ENCODE assay signal across 8 mouse cellular contexts in the genomic region with DNA sequence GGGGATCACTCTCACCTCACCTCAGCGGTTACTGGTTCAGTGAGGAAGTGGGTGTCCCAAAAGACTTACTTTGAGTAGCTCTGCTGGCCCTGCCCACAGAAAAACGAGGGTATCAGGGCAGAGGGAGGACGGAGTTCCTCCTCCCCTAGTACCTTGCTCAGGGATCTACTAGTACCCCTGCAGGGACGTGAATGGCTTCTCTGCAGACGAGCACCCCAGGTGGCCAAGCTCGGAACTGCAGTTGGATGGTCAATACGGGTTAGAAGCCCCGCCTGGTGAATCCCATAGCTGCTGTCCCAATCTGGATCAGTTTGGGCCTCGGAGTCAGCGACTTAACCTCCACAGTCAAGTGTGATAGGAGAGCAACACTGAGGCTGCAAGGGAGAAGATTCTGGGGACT. TPM values are rescaled to one million over a fixed set of nuclear protein-coding genes. Genes with fewer than 3 reads are reported as not detected.
DNase-seq lines count a peak whose midpoint lies in the region; ATAC-seq lines count a peak whose summit lies in the region.

No protein-coding gene starts in this region.

- 8% methylated on average over 10 of the region's 10 CpGs for WGBS in hindbrain, embryonic 13.5 days

- no peak overlapping the region for H3K27ac ChIP-seq in hindbrain, embryonic 13.5 days

- peaks cover 5% of the 10 kb centered on the region for H3K4me1 ChIP-seq in hindbrain, embryonic 13.5 days (replicated peaks)

- H3K9ac ChIP-seq in hindbrain, embryonic 13.5 days = peak overlapping the region; percentile 8; the same call in 1 of the 2 replicates

- H3K9me3 ChIP-seq in hindbrain, embryonic 13.5 days = no peaks in the 10 kb centered on the region

- DNase-seq in NIH3T3 (ENCODE audit: low read depth) = peak; percentile 50
- peak; percentile 97 to 99 for DNase-seq in cerebellum, postnatal 10 days
- peak; percentile 92 for DNase-seq in frontal cortex, postnatal 25 days (ENCODE audit: low spot score in 2 of 2)
- DNase-seq in layer of hippocampus, postnatal 10 days (ENCODE audit: low spot score in 2 of 2) = peak; percentile 97 to 98
- DNase-seq in lung, postnatal 10 days = peak; percentile 92
- peak; percentile 83 for DNase-seq in ovary, postnatal 36 days (ENCODE audit: low spot score)
- DNase-seq in thymus, postnatal 25 days = peak; percentile 91

- H3K27me3 ChIP-seq in hindbrain, embryonic 13.5 days = peaks cover 17% of the 10 kb centered on the region

- H3K4me3 ChIP-seq in hindbrain, embryonic 13.5 days = 0 out of 2 replicates have a peak overlapping the region, but pooled peaks have one; percentile 1

- ATAC-seq in hindbrain, embryonic 13.5 days (ENCODE audit: low FRiP score) = 0 out of 2 replicates have a peak, but pooled peaks have one; percentile 30

- H3K4me2 ChIP-seq in hindbrain, embryonic 13.5 days = peak overlapping the region; percentile 43

- H3K36me3 ChIP-seq in hindbrain, embryonic 13.5 days = no peaks in the 10 kb centered on the region

RNA-seq across cellular contexts. Expression of gene Fxyd2, which starts 12.8 kb away (rescaled TPM):
- polyA plus RNA-seq in hindbrain, embryonic 13.5 days (2015; fragmentation: Nextera tagmentation; extraction: Ambion mirVana) = 4.5 and 6.4 TPM in 2 replicates
- total RNA-seq in layer of hippocampus, postnatal 10 days (2021) = 10 to 100 TPM in 1 of 2 experiments, 1 to 10 TPM in 1; 8.9 to 10.4 TPM

RNA-seq across cellular contexts. Expression of gene Dscaml1, which starts 14.1 kb away (rescaled TPM):
- polyA plus RNA-seq in hindbrain, embryonic 13.5 days (2015; fragmentation: Nextera tagmentation; extraction: Ambion mirVana) = 11.1 and 11.2 TPM in 2 replicates
- 10 to 100 TPM; 67.0 to 72.6 TPM for total RNA-seq in layer of hippocampus, postnatal 10 days (2021)

RNA-seq across cellular contexts. Expression of gene Fxyd6, which starts 42.3 kb away (rescaled TPM):
- 354 and 379 TPM in 2 replicates for polyA plus RNA-seq in hindbrain, embryonic 13.5 days (2015; fragmentation: Nextera tagmentation; extraction: Ambion mirVana)
- total RNA-seq in layer of hippocampus, postnatal 10 days (2021) = 100 to 1,000 TPM; 288 to 309 TPM
